Mouse (Mus musculus) cerebellum, postnatal 4 days (tissue): Measurements from ENCODE around the gene Sctr.

Source experiments
- DNase-seq, 2 experiments: peaks; one replicate each; pipeline ENCODE4 v3.0.0; 2022; ENCODE audit warnings: low spot score in 2 of 2, mixed read lengths in 1 of 2

Sctr gene

GRCm38 (mm10) chr1:120027693-120028092 is 21.0 kb downstream of the Sctr start:
- DNase-seq, result peak in 1 of 2 experiments; percentile 62

GRCm38 (mm10) chr1:120030474-120030873 is 23.8 kb downstream of the Sctr start:
- DNase-seq, result peak in 1 of 2 experiments; percentile 26

GRCm38 (mm10) chr1:120032804-120033468 is 26.2 kb downstream of the Sctr start:
- peak; percentile 42 to 78 for DNase-seq

- no peak for DNase-seq
Observed at GRCm38 (mm10) chr1:120033469-120033854, 26.8 kb downstream of the Sctr start.

GRCm38 (mm10) chr1:120034793-120035192 is 28.1 kb downstream of the Sctr start:
- DNase-seq, result no peak

GRCm38 (mm10) chr1:120035456-120036034 is 28.9 kb downstream of the Sctr start:
- DNase-seq, result no peak

- DNase-seq, result no peak
Observed at GRCm38 (mm10) chr1:120037021-120037683, 30.5 kb downstream of the Sctr start.

- DNase-seq, result no peak
Observed at GRCm38 (mm10) chr1:120038594-120038993, 31.9 kb downstream of the Sctr start.

- no peak for DNase-seq
Observed at GRCm38 (mm10) chr1:120042421-120042820, 35.7 kb downstream of the Sctr start.

GRCm38 (mm10) chr1:120044584-120044983 is 37.9 kb downstream of the Sctr start:
- no peak for DNase-seq

- no peak for DNase-seq
Observed at GRCm38 (mm10) chr1:120047325-120047724, 40.6 kb downstream of the Sctr start.

- no peak for DNase-seq
Observed at GRCm38 (mm10) chr1:120051070-120051469, 44.4 kb downstream of the Sctr start.

GRCm38 (mm10) chr1:120054997-120055396 is 48.3 kb downstream of the Sctr start:
- no peak for DNase-seq

- no peak for DNase-seq
Observed at GRCm38 (mm10) chr1:120055475-120055874, 48.8 kb downstream of the Sctr start.

- DNase-seq, result no peak
Observed at GRCm38 (mm10) chr1:120056236-120056635, 49.5 kb downstream of the Sctr start.

- no peak for DNase-seq
Observed at GRCm38 (mm10) chr1:120057044-120057443, 50.4 kb downstream of the Sctr start.

- DNase-seq, result no peak
Observed at GRCm38 (mm10) chr1:120057674-120058430, 51.2 kb downstream of the Sctr start.

- DNase-seq, result no peak
Observed at GRCm38 (mm10) chr1:120060687-120061086, 54.0 kb downstream of the Sctr start.

- DNase-seq, result no peak
Observed at GRCm38 (mm10) chr1:120062231-120062630, 55.5 kb downstream of the Sctr start.

GRCm38 (mm10) chr1:120064036-120064682 is 57.5 kb downstream of the Sctr start:
- no peak for DNase-seq

GRCm38 (mm10) chr1:120066159-120066558 is 59.5 kb downstream of the Sctr start:
- no peak for DNase-seq

- DNase-seq, result no peak
Observed at GRCm38 (mm10) chr1:120066625-120067024, 59.9 kb downstream of the Sctr start.
